Mouse (Mus musculus) small intestine, adult 2 months (tissue): ENCODE measurements around the gene Fam183b.

Experiments used
- CTCF ChIP-seq: fragments of 200-500 bp; IDR thresholded peaks from 2 replicates; pipeline ENCODE4 v1.5.1; 2012; ENCODE audit warnings: low read depth, mild to moderate bottlenecking, control low read depth, inconsistent platforms, low read length, moderate library complexity, mixed read lengths; ENCODE audit not compliant: insufficient replicate concordance, insufficient read length; ENCODE audit errors: extremely low read depth
- POLR2A ChIP-seq: fragments of 200-500 bp; IDR thresholded peaks from 2 replicates; pipeline ENCODE4 v1.6.1; 2012; ENCODE audit warnings: low read depth, mild to moderate bottlenecking, control low read depth, inconsistent platforms, low read length, moderate library complexity

DNA sequence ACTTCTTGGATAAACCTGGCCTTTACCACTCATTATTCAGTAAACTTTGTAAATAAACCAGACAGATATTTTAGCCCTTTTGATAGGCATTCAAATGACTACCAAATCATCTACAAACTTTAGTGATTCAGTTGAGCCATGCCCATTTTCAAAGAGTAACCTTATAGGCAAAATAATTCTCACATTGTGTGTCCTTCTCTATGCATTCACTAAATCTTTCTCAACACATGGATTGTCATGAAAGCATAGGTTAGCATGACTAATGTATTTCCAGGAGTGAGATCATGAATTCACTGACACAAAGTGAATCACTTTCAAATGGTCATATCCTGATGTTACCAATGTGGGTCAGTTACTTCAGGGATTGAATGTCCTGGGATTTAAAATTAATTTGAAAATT lies 28.9 kb downstream of the Fam183b start, which contains the start of gene Olfr315:
- TF ChIP-seq CTCF (no peak), POLR2A (no peak)
